Mouse (Mus musculus): Measurements from ENCODE around the gene Lmo2.

GRCm38 (mm10) chr2:103934270-103934669 lies 23.5 kb upstream of the Lmo2 start:
- no peak for TF ChIP-seq CTCF (IDR thresholded peaks at IDR 0.05; ENCODE audit: low read depth, low read length)
- TF ChIP-seq POLR2A (IDR thresholded peaks at IDR 0.05; ENCODE audit: extremely low read depth, insufficient read depth, low read length): no peak
